Mouse (Mus musculus) liver, adult 10 weeks (tissue): ENCODE data around the gene Nr4a1. TPM values are rescaled to one million over a fixed set of nuclear protein-coding genes. Genes with fewer than 3 reads are reported as not detected.

Experiments used
- polyA plus RNA-seq: library from polyadenylated mRNA; stranded (reverse); fragments of 350-450 nt; fragmentation: Illumina TruSeq; extraction: RNeasy Lipid Tissue Mini Kit (QIAGEN cat#74804); gene quantifications from one replicate; pipeline ENCODE4 v1.2.3, GENCODE M21; 2014; ENCODE audit warnings: low read depth, low replicate concordance

Gene Nr4a1
- polyA plus RNA-seq = 6.3 TPM

DNA sequence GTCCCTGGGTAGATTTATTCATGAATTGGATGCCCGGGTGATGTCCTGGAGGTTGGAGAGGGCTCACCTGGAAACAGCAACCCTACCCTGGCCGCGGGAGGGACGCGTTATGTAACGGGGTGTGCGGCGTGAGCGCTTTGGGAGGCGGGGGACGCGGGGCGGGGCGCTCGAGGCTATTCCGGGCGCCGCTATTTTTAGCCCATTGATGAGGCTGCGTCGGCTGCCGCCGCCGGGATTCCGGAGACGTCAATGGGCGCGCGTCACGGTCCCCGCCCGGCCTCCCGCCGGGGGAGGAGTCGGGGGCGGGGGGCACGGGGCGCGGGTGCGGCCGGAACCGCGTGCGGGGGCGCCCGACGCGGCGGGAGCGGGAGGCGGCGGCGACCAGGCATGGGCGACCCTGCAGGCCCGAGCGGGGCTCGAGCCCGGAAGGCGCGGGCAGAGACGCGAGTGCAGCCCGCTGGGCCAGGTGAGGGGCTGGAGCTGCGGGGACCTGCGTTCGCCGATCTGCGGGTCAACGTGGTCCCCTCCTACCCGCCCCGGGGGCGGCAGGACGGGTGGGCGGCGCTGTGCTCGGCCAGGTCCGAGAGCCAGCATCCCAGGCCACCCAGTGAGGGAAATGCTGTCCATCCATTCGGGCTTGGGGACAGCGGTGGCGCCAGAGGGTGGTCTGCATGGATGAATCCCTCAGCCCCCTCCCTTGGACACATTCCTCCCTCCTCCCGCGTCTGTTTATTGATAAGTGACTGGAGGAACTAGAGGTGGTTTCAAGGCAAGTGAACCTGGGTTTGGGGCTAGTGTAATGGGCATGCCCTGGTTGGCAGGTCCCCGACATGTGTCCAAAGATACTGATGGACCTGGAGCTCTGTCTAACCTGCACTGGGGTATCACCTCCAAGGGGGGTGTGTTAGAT lies at the start of gene Nr4a1:
TSS of gene Nr4a1 (plus strand) at position 384 of the 910 bp plus-strand sequence.

DNA sequence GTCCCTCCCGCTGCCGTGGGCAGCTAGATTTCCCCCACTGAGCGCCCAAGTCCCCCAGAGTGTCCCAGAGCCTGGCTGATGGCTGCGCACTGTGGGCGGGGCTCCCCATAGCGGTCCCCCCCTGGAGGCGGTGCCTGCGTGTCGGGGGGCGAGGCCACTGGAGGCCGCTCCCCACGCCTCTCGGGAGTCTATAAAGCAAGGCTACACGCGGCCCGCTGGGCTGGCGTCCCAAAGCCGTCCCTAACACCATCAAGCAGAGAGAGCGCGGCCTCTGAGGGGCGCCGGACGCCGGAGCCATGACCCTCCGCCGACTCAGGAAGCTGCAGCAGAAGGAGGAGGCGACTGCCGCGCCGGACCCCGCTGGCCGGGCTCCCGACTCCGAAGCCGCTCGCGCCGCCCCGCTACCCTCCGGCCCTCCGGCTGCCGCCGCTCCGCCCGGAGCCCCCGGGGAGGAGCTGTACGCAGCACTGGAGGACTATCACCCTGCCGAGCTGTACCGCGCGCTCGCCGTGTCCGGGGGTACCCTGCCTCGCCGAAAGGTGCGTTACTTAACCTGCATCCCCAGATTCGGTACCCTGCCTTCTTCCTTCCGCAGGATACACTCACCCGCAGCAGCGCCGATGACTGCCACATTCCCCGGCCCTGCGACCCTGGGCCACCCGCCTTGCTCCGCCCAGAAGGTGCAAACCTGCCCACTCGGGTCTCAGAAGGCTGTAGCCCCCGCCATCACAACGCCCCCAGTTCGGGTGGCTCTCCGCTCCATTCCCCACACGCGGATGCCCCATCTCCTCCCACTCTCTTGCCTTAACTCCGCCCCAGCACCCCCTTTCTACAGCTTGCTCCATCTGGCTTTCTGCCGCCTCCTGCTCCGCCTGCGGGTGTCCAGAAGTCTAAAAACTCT lies 29.8 kb upstream of the Nr4a1 start, which contains the start of gene Grasp:
TSS of gene Grasp (plus strand) at position 183 of the 901 bp plus-strand sequence.

DNA sequence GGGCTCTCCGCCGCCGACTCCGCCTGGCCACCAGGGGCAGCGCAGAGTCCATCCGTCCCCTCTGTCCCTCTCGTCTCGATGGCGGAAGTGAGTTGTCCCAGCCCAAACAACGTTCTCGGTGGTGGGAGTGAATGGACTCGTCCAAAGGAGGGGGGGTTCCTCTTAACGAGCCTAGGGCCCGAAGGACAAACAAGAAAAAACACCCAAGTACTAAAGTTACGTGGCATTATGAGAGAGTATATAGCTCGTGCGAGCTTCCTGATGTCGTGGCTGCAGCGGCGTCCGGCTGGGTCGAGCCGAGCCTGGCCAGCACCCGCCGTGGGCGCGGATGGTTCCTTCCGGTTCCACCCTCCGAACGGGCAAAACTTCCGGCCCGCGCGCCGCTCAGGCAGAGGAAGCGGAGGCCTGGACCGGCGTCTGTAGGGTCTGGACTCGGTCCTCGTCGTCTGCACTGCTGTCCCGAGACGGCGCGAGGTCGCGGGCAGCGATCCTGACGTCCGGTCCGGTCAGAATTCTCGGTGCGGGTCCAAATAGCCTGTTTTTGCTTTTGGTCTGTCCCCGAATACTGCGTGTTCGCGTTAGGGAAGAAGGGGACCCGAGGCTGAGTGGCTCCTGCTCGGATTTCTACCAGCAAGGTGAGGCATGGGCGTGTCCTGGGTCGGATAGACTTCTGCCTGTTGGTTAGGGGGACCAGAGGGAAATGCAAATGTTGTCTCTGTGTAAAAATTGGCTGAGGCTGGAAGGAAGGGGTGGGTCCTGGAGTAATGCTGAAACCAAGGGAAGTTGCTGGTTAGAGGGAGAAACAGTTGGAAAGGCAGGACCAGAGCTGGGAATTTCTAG lies 30.1 kb downstream of the Nr4a1 start, which contains the start of gene Atg101:
TSS of gene Atg101 (plus strand) at position 362 of the 840 bp plus-strand sequence.

DNA sequence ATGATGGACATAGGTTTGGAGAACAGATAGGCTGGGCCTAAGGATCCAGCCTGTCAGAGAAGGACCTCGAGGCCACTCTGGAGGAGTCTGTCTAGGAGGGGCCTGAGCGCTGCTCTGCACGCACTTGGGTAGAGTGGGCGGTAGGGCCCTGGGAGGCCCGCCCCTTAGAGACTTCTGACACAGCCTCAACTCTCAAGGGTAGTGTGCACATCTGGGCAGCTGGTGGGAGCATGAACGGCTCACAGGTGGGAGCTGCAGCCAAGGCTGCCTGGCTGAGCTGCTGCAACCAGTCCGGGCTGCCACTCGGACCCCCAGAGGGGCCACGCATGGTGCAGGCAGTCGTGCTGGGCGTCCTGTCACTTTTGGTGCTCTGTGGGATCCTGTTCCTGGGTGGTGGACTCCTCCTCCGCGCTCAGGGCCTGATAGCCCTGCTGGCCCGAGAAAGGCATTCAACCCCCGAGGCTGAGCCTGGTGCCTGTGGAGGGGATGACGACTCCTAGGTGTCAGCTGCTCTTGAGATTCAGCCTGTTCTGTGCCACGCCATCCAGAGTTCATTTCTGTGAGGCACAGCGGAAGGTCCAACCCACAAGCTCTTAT lies 39.1 kb downstream of the Nr4a1 start, which contains the start of gene 6030408B16Rik:
TSS of gene 6030408B16Rik (plus strand) at position 188 of the 597 bp plus-strand sequence.

Other genes with a start within 250 kb of the Nr4a1 start
- gene Gm47841, start 206.9 kb upstream of the Nr4a1 start, polyA plus RNA-seq = not detected
- 1.4 TPM for gene Fignl2, start 175.7 kb upstream of the Nr4a1 start, polyA plus RNA-seq
- not detected for gene Ankrd33, start 138.5 kb upstream of the Nr4a1 start, polyA plus RNA-seq
- 0.24 TPM for gene Acvrl1, start 125.7 kb upstream of the Nr4a1 start, polyA plus RNA-seq
- gene Acvr1b, start 80.2 kb upstream of the Nr4a1 start, polyA plus RNA-seq = 3.3 TPM
- gene Grasp, start 30.1 kb upstream of the Nr4a1 start, polyA plus RNA-seq = not detected
- 1.5 TPM for gene Atg101, start 30.0 kb downstream of the Nr4a1 start, polyA plus RNA-seq
- not detected for gene 6030408B16Rik, start 38.9 kb downstream of the Nr4a1 start, polyA plus RNA-seq
- not detected for gene Krt80, start 115.9 kb downstream of the Nr4a1 start, polyA plus RNA-seq
- not detected for gene Krt7, start 156.8 kb downstream of the Nr4a1 start, polyA plus RNA-seq
- not detected for gene Krt87, start 184.5 kb downstream of the Nr4a1 start, polyA plus RNA-seq
- gene Krt88, start 193.5 kb downstream of the Nr4a1 start, polyA plus RNA-seq = not detected
- not detected for gene Krt81, start 209.5 kb downstream of the Nr4a1 start, polyA plus RNA-seq
- gene Krt86, start 219.2 kb downstream of the Nr4a1 start, polyA plus RNA-seq = not detected
- gene Krt83, start 237.2 kb downstream of the Nr4a1 start, polyA plus RNA-seq = not detected